Mouse (Mus musculus): ENCODE results near the gene Ubtd2.

Gene Ubtd2

GRCm38 (mm10) chr11:32564629-32565028 is 109.5 kb downstream of the Ubtd2 start:
- no peak for DNase-seq (ENCODE audit: low spot score)

- no peak for DNase-seq (ENCODE audit: low spot score)
Measured at GRCm38 (mm10) chr11:32565088-32565487, 109.9 kb downstream of the Ubtd2 start.

- no peak for DNase-seq (ENCODE audit: low spot score)
Measured at GRCm38 (mm10) chr11:32566184-32566583, 111.0 kb downstream of the Ubtd2 start.

Measured in spleen, adult 12 weeks (tissue).